Mouse (Mus musculus) liver, embryonic 14.5 days (tissue): ENCODE results near the gene Tceanc2.

Source experiments
- CTCF ChIP-seq: IDR thresholded peaks from 2 replicates; pipeline ENCODE4 v1.5.1; 2016; ENCODE audit warnings: antibody characterized with exemption, low read depth, control low read depth
- EP300 ChIP-seq: IDR thresholded peaks from 2 replicates; pipeline ENCODE4 v1.6.1; 2016; ENCODE audit warnings: antibody characterized with exemption, low read depth

DNA sequence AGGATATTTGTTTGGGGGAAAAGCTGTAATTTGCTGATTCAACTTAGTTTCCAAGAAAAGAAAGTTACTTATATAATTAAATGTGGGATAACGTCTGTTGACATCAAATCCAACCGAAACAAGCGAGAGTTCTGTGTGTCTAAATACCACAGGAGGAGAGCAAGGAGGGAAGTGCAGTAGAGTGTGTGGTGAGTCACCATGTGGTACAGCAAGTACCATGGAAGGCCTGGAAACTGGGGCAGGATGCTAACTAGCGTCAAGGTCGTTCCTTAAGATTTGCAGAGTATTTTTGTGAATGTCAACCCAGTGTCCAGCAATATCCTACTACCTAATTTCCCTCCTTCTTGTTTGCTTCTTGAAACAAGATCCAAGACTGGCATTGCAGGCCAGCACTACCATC lies 19.2 kb upstream of the Tceanc2 start:
- TF ChIP-seq CTCF, result no peak
- no peak for TF ChIP-seq EP300
